Mouse (Mus musculus) skeletal muscle tissue, adult 2 months (tissue): Measurements from ENCODE around the gene Hscb.

ENCODE experiments used
- DNase-seq: peaks from one replicate; pipeline ENCODE4 v3.0.0-alpha.2; 2012; ENCODE audit warnings: low read depth, low spot score

Gene Hscb

GRCm38 (mm10) chr5:110781529-110782238 is 57.9 kb downstream of the Hscb start:
- DNase-seq: no peak

GRCm38 (mm10) chr5:110780761-110781528 is 58.6 kb downstream of the Hscb start:
- DNase-seq: no peak

GRCm38 (mm10) chr5:110779998-110780760 is 59.4 kb downstream of the Hscb start, which contains the start of gene Pus1:
Gene Pus1 (minus strand): TSS chr5:110780659.
- peak; percentile 78 for DNase-seq

GRCm38 (mm10) chr5:110779276-110779997 is 60.1 kb downstream of the Hscb start:
- DNase-seq: no peak
